Mouse (Mus musculus): Measurements from ENCODE around the gene Ppara.

The Ppara gene

GRCm38 (mm10) chr15:85851656-85852392, 117.0 kb downstream of the Ppara start:
- DNase-seq (ENCODE audit: low read depth, low spot score): peak; percentile 29
